Mouse (Mus musculus): ENCODE measurements around the gene Gm4567.
"Not testable (repeated sequence)": the region's sequence is repeated elsewhere in the genome, so short reads cannot be mapped to it uniquely, and the experiment has no call there.

- TF ChIP-seq CTCF (IDR thresholded peaks at IDR 0.05; ENCODE audit: borderline replicate concordance, insufficient read depth, low read length); POLR2A (IDR thresholded peaks at IDR 0.05; ENCODE audit: low read depth, low read length): not testable (repeated sequence)
Observed at GRCm38 (mm10) chr7:22692217-22692616, 27.3 kb downstream of the Gm4567 start, which contains the start of gene Gm8693.
